Mouse (Mus musculus) lung, postnatal 4 days (tissue): ENCODE measurements around the gene Rxra.

ENCODE experiments used
- DNase-seq, 2 experiments: peaks; one replicate each; pipeline ENCODE4 v3.0.0; 2021

Gene Rxra

DNA sequence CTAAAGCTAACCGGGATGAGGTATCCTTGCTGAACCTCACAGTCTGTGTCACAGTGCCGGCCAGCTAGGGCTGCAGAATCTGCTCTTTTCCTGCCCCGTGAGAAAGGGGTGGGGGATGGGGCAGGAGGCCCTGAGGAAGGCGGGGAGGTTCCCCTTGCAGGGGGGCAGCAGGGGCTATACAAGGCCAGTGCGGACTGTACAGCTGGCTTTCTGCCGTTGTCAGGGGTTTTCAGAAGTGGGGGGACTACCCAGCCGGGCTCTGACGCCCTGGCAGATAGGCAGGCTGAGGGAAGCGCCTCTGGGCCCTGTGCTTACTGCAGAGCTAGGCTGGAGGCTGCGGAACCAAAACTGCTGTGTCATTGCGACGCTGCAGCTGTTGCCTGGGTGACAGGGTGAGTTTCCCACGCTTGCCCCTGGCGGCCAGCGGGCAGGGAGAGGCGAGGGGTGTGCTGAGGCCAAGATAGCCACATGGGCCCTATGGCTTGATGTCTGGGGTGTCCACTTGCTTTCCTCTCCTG, 63.9 kb downstream of the Rxra start:
- peak; percentile 87 to 90 for DNase-seq

DNA sequence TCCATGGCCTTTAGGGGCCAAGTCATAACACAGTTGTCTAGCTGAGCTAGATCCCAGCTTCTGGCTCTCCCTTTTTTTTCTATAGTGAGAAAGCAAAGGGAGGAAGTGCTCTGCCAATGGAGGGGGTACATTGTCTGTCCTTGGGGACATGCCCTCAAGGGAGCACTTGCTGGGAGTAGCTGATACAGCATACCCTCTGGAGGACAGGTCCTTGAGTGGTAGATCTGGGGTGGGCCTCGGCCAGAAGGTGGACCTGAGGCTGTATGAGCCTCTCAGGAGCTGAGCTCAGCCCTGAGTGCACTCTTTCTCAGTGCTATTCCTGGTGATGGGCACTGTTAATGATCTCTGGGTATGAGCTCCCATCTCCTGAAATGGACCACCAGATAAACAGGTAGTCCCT, 66.9 kb downstream of the Rxra start:
- DNase-seq, result no peak

DNA sequence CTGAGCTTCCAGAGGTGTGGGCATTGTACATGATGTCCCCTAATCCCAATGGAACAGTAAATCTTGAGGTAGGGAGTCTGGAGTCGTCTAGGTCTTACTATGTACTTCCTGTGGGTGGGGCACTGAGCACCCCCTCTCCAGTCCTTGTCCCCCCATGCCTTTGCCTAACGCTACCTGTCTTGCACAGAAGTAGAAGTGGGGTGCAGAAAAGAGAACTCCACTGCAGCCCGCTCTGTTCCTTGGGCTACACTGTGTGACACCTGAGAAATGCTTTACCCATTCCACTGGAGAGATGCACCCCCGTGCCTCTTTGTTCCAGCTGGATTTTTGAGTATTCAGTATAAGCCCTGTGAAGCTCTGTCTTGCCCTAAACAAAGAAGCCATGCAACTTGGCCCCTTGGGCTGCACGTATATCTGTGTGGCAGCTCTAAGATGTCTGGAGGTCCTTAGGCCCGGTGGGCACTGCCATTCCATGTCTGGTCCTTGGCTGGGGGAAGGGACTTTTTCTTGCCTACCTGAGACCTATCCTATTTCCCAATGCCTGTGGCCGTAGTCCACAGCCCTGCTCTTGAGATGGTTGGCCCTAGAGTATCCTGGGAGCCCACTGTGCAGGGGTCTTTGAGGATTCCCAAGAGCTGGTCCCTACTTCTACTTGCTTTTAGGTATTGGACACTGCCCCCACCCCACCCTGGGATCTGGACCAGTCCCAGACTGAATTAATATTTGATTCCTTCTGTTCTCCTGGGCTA, 67.8 kb downstream of the Rxra start:
- DNase-seq, result no peak

DNA sequence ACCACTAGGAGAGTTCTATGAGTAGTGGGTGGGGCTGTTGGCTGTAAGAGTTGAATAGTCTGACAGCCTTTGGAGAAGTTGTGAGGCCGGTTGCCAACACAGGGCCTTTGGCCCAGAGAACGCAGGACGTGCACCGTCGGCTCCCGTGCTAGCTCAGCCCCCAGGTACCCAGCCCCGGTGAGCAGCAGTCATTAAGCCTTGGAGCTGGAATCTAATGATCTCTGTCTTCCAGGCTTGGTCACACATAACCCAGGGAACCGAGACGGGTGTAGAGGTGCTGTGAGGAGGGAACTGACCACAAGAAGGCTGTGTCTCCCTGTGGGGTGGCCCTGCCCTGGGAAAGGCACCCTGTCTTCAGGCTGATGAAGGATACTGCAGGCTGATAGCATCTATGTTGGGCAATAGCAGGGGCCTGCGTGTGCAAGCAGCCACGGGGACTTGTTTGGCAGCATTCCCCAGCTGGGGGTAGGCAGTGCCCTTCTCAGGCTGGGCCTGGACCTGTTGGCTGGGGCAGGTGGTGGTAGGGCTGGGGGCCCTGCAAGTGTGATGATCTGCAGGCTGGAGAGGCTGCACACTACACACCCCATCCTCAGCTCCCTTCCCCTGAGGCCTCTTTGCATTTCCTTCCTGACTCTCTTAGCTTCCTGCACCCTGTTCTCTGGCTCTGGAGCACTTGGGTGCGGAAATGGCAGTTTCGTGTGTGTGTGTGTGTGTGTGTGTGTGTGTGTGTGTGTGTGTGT, 68.5 kb downstream of the Rxra start:
- peak; percentile 60 to 74 for DNase-seq

DNA sequence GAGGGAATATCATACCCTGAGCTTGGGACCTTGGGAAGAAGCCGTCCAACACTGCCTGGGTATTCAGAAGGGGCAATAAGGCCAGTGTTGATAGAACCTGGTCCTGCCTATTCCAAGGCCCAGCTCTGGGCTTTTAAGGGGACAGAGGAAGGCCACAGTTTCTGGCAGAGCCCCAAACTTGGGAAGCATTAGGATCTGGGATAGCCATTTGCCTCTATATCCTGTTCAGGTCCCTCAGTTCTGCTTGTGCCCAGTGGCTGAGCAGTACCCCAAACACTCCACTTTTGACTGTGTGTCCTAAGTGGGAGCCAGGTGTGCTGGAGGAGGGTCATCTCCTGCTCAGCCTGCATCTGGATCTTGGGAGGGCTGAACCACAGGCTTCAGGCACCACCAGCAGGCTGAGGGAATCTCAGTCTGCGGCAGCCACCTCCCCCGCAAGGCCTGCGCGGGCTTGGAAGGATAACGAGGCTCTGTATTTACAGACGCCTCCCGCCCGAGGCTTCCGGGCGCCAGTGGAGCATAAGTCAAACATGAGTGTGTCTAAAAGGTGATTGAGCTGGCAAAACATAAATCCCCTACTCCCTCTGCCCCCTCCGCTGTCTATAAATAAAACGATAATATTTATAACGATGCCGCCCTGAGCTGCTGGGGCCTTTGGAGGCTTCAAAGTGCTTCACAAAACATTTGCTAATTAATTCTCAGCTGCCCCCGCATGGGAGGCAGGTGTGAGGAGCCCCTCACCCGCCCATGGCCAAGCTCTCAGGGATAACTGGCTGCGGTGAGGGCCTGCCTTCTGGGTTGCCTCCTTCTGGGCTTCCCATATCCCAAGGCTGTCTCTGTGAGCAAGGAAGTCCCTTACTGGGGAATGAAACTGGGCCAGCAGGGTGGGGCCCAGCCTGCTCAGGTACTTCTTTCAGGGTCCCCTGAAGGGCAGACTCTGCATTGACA, 69.7 kb downstream of the Rxra start:
- peak; percentile 65 to 86 for DNase-seq

DNA sequence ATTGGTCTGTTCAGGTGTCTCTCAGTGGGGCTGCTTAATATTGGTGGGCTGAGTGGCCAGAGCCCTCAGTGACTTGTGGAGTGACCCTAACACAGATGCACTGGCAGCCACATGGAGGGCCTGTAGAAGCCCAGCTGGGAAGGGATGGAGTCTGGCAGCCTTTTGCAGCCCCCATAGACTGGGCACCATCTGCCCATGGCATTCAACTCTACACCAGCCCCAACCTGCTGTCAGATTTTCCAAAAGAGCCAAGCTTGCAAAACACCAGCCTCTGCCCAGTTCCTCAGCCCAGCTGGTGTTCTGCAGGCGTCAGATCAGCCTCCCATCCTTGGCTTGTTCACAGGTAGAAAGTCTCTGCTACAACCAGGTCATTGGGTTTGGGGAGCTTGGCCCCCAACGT, 70.6 kb downstream of the Rxra start:
- DNase-seq, result no peak

DNA sequence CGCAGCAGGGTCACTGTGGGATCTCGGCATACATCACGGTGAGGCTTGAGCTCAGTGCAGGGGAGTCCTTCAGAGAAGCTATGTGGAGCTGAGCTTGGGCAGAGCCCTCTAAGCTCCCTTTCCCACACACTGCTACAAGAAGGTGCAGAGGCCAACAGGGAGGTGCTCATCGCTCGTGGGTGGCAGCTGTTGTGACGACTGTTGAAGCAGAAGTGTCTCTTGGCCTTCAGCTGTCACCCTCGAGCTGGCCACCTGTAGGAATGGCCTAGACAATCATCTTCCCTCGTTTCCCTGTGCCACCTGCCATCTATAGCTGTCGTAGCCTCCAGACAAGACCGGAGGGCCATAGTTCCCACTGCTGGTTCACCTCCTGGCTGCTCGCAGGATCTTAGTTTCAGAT, 72.7 kb downstream of the Rxra start:
- DNase-seq, result no peak

DNA sequence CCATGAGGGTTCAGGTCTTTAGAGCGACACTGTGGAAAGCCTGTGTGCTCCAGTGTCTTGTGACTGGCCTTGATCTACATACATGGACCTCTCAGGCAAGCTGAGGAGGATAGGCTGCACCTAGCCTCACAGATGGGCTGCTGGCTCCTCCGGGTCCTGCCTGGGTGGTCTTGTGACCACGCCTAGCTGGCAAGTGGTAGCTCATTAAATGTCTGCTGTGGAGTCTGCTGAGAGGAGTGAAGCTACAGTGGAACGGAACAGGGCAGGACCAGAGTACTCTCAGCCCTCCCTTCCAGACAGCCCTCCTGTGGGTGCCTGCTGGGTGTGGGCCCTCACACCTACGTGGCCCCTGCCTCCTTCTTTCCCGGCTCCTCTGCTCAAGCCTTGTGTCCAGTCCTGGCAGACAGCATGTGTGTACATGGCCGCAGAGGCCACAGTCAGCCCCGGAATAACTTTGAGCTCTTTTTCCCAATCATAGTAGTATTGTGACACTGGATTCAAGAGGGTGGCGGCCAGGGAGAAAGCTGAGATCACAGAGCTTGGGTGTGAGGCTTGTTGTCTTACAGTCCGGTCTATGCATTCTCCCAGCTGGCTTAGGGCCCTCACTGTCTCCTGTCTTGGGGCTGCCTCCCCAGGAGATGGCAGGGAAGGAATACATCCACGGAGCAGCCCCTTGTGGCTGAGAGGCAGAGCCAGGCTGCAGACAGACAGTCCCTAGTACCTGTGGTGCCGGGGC, 74.3 kb downstream of the Rxra start:
- DNase-seq, result peak in 1 of 2 experiments; percentile 54

DNA sequence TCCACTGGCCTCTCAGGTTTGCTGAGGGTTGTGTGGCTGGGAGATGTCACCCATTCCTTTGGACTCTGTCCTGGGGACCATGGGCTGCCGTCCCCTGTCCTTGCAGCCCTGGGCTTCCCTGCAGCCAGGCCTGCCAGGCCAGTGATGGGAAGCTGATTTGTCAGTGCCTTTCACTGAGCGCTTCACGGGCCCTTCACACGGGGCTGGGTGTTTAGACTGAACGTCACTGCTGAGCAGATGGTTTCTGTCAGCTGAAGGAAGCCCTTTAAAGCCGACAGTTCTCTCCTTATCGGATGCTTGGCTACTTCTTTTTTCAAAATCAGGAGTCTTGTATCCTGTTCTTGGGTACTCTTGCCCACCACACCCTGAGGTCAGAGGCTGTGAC, 74.9 kb downstream of the Rxra start:
- DNase-seq, result peak in 1 of 2 experiments; percentile 67

DNA sequence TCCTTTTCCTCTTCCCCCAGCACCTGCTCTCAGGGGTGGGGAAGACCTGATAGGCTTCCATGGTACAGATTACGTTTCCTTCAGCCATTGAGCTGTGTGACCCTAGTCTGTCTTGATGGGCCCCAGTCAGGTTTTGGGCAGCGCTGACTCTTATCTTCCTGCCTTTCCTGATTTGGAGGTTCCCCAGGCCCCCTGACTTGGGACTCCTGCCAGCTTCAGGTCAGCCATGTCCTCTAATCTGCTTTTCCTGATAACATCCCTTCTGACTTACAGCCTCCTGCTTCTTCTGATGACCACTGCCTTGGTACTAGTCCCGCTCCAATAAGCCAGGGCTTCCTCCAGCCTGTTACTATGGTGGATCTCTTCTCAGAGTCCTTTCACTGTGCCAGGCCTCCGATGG, 75.6 kb downstream of the Rxra start:
- DNase-seq, result no peak

DNA sequence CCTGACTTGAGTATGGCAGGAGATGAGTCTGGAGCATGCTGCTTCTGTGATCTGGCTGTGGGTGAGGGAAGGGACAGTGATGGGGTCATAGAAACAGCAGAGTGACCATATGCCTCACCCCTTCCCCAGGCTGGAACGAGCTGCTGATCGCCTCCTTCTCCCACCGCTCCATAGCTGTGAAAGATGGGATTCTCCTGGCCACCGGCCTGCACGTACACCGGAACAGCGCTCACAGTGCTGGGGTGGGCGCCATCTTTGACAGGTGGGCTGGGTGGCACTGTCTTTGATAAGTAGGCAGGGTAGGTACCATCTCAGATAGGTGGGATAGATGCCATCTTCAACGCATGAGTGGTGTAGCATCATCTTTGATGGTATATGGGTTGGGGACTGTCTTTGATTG, 77.9 kb downstream of the Rxra start:
- no peak for DNase-seq

DNA sequence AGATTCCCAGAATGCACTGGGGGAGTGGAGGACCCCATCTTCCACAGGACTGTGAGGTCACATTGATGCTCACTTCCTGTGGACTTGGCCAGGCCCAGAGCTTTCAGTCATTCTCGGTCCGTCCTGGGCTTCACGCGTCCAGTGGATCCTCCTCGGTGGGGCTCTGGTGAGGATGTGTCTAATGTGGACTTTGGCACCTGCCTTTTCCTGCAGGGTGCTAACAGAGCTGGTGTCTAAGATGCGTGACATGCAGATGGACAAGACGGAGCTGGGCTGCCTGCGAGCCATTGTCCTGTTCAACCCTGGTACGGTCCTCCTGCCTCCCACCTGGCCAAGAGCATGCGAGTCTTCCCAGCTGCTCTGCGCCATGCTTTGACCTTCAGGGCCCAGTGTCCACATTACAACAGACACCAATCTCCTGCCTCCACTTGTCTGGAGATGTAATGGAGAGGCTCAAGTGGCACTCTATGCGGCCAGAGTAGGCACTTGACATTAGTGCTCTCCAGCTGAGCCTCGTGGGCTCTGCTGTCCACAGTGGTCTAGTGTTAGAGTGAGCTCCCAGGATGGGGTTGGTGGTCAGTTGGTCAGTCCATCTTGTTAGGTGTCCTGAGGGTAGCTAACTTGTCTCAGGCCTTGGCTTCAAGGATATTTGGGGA, 79.9 kb downstream of the Rxra start:
- peak; percentile 39 to 59 for DNase-seq

DNA sequence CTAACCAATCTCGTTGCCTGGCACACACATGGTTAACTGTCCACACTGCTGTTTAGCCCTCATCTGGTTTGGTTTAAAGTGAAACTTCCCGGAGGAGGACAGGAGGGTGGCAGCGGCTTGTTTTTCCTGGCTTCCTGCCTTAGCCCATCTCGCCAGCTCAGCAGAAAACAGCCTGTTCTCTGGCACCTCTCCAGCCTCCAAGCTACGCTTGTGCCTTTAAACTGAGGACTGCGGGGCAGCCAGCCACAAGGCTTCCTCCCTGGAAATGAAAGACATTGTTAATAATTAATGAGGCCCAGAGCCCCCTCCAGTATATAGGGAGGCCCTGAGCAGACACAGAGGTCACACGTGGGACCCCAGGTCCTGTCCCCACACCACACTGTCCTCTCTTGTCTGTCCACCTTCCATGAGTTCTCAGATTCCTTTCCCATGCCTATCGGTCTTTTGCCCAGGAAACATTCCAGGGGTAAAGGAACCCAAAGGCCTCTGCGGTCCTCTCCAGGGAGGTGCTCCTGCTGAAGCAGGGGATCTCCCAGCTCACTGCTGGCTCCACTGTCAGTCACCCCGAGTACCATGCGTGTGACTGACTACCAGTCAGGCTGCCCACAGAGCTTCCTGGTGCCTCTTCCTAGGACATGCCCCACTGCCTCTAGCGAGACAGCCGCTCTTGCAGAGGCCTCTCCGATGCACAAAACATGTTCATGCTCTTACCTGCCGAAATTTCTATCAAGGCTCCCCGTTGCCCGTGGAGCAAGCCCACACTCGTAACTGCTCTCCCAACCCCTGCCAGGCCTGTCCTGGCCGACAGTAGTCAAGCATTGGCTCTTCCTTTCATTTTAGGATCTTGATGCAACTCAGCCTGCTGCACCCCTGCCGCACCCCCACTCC, 82.4 kb downstream of the Rxra start:
- DNase-seq, result peak; percentile 92 to 95

DNA sequence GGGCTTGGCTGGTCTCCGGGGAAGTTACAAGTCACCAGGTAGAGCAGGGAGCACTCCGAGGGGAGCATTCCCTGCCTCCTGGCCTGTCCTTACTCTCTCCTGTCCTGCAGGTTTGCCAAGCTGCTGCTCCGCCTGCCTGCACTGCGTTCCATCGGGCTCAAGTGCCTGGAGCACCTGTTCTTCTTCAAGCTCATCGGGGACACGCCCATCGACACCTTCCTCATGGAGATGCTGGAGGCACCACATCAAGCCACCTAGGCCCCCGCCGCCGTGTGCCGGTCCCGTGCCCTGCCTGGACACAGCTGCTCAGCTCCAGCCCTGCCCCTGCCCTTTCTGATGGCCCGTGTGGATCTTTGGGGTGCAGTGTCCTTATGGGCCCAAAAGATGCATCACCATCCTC, 83.2 kb downstream of the Rxra start:
- no peak for DNase-seq

DNA sequence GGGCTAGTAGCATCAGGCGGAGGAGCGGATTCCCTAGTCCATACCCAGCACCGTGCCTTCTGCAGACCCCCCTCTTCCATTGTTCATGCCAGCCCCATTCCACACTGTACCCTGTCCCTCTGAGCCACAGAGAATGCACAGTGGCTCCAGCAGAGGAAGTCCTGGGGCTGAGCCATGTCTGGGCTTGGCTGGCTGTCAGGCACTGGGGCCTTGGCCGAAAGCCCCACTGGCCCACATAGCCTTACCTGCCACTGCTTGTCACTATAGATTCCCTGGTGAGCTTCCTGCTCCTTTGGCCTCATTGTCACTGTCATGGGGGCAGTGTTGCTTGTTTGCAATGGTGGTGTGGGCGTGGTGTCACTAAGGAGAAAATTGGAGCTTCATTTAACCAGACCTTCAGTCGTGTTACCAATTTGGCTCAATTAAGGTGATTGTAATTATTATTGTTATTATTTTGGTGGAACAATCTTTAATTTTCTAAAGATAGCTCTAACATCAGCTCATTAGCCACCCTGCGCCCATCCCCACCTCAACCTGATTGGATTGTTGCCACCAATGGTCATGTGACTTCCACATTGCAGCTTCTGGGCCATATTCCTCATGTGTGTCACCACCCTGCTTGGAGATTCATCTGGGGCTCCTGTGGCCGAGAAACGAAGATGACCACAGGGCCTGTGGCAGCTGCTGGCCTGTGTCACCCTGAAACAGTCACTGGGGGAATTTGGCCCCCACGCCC, 85.2 kb downstream of the Rxra start:
- peak in 1 of 2 experiments; percentile 34 for DNase-seq

DNA sequence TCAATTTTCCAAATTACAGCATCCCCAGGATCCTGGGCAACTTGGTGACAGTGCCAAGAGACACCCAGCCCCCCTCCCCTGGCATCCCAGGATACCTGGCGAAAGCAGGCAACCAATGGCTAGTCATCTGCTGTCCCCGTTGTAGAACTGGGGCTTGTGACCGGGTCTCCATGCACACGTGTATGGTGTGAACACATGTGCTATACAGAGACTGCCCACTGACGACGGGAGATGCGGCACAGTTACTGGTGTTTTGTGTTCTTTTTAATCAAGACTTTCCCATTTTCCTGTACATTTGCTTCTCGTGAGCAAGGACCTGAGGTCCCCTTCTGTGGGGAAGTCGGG, 85.7 kb downstream of the Rxra start:
- no peak for DNase-seq

DNA sequence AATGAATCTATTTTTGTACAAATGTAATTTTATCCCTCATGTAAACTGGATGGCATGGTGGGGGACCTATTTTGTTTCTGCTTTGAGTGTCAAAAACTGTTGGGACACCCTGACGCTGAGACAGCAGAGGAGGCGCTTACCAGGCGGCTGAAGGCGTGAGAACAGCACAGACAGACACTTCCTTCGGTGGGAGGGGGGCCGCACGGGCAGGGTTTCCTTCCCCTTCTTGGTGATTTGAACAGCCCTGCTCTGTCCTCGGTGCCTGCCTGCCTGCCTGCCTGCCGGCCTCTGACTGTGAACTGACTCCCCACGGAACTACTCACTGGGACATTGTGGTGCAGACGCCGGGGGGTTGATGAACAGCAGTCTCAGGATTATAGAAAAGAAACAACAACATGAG, 86.3 kb downstream of the Rxra start:
- peak; percentile 56 to 67 for DNase-seq

DNA sequence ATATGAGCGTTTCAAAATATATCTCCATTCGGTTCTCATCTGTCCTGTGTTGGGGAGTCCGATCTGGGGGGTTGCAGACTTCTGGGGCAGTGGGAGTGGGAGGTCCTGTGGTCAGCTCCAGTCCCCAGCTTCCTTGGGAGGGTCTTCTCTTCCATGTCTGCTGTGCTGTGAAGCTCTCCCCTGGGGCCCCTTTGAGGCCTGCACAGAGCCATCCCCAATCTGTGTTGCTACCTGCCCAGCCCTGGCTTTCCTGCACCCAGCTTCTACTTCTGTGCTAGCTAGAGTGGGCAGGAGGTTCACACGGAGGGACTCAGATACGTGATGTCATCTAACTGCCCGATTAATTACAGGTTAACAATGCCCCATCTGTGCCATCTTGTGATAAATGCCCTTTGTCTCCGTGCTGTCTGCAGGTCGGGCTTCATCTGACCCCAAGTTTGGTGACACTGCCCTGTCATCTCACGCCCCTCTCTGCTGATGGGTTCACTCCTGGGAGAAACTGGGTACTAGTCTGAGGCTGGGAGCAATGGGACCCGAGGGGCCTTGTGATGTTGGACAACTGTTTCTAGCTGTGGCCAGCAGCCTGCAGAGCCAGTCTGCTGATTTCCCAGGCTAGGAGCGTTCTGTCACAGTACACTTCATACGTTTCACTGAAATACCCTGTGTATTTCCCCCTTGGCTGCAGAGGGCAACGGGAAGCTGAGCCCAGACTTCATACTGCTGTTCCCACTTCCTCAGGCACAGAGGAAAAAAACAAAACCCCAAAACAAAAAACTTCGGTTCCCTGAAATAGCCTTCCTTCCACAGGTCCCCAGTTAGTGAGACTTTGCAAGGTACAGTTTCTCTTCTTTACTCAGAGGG, 86.9 kb downstream of the Rxra start:
- peak in 1 of 2 experiments; percentile 18 for DNase-seq
